Comparison of ENCODE assay signal across 11 mouse cellular contexts in the genomic region with DNA sequence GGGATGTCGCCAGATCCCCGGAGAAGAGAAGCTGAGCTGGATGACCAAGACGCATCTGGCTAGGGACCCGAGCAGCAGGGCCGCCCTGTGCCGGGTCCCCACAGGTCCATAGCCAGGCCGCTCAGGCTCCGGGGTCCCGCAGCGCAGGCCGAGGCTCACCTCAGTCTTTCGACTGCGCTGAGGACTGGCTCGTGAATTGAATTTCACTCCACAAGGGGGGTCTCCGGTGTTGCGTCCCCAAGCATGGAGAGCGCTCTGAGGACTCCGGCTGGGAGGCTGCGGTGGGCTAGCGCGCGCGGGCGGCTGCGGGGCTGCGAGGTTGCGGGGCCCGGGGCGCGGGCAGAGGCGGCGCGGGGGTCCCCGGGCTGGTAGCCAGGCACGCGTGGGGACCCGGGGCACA. TPM values are rescaled to one million over a fixed set of nuclear protein-coding genes. Genes with fewer than 3 reads are reported as not detected.
DNase-seq lines count a peak whose midpoint lies in the region; ATAC-seq and TF ChIP-seq lines count a peak whose summit lies in the region.
"Had no signal": no experiment of that assay in that cellular context is flagged by ENCODE, and none has a peak within 500 bp of the region (broad histone marks: within the 10 kb centered on the region; RNA-seq: fewer than 3 reads in every experiment).

No protein-coding gene starts in this region.

- H3K9me3 ChIP-seq in lung, embryonic 14.5 days (ENCODE audit: low read depth, low read length) = no peaks in the 10 kb centered on the region
- no peaks in the 10 kb centered on the region for H3K9me3 ChIP-seq in forebrain, embryonic 13.5 days (replicated peaks)
- H3K9me3 ChIP-seq in limb, embryonic 10.5 days (replicated peaks) = no peaks in the 10 kb centered on the region
- H3K9me3 ChIP-seq in stomach, embryonic 14.5 days (ENCODE audit: control insufficient read depth, low read depth, low read length) = no peaks in the 10 kb centered on the region
- H3K9me3 ChIP-seq: liver, embryonic 15.5 days had no signal

- peaks cover 42% of the 10 kb centered on the region for H3K27me3 ChIP-seq in lung, embryonic 14.5 days (ENCODE audit: insufficient read depth, low read length)
- H3K27me3 ChIP-seq in forebrain, embryonic 13.5 days = peaks cover 63% of the 10 kb centered on the region
- peaks cover 79% of the 10 kb centered on the region for H3K27me3 ChIP-seq in limb, embryonic 10.5 days (ENCODE audit: low read depth, poor library complexity, severe bottlenecking)
- peaks cover 35% of the 10 kb centered on the region for H3K27me3 ChIP-seq in stomach, embryonic 14.5 days (ENCODE audit: control insufficient read depth, insufficient read depth, low read length)
- H3K27me3 ChIP-seq: Patski had no signal

- no peak overlapping the region for H3K27ac ChIP-seq in lung, embryonic 14.5 days (ENCODE audit: low read depth)
- H3K27ac ChIP-seq in forebrain, embryonic 13.5 days = no peak overlapping the region
- peak overlapping the region; percentile 64 for H3K27ac ChIP-seq in limb, embryonic 10.5 days
- no peak overlapping the region for H3K27ac ChIP-seq in stomach, embryonic 14.5 days (ENCODE audit: low read length)
- H3K27ac ChIP-seq: liver, embryonic 15.5 days had no signal

- peak overlapping the region; percentile 50 for H3K4me3 ChIP-seq in lung, embryonic 14.5 days (ENCODE audit: low read depth, low read length)
- H3K4me3 ChIP-seq in forebrain, embryonic 13.5 days = peak overlapping the region; percentile 49
- peak overlapping the region; percentile 61 for H3K4me3 ChIP-seq in limb, embryonic 10.5 days
- H3K4me3 ChIP-seq in stomach, embryonic 14.5 days (ENCODE audit: low read depth, low read length) = peak overlapping the region; percentile 25
- H3K4me3 ChIP-seq: liver, embryonic 15.5 days had no signal

- WGBS in lung, embryonic 14.5 days = 2% methylated on average over 37 of the region's 37 CpGs
- under 1% methylated on average over 29 of the region's 37 CpGs for WGBS in forebrain, embryonic 13.5 days
- WGBS in limb, embryonic 10.5 days = under 1% methylated on average over 32 of the region's 37 CpGs
- 1% methylated on average over 32 of the region's 37 CpGs for WGBS in stomach, embryonic 14.5 days

- 0 out of 2 replicates have a peak, but pooled peaks have one; percentile 14 for ATAC-seq in lung, embryonic 14.5 days (ENCODE audit: insufficient read depth)
- ATAC-seq in forebrain, embryonic 13.5 days = no peak
- ATAC-seq in stomach, embryonic 14.5 days (ENCODE audit: insufficient number of reproducible peaks, insufficient read depth, low FRiP score, low read depth) = 0 out of 2 replicates have a peak, but pooled peaks have one; percentile 6
- ATAC-seq: Patski had no signal

- TF ChIP-seq CTCF in lung, embryonic 14.5 days (IDR thresholded peaks at IDR 0.05; ENCODE audit: low read depth) = no peak

- DNase-seq in lung, embryonic 14.5 days = no peak
- DNase-seq in lung, postnatal 25 days (ENCODE audit: low spot score) = no peak
- peak; percentile 52 for DNase-seq in limb, embryonic 10.5 days (ENCODE audit: low spot score)
- no peak for DNase-seq in layer of hippocampus, adult 18-20 months (ENCODE audit: low spot score in 2 of 2)
- no peak for DNase-seq in gastrocnemius, postnatal 4 days (ENCODE audit: low spot score in 2 of 2)
- DNase-seq: cerebellum, adult 11 months had no signal

- peak overlapping the region; percentile 67 for H3K4me2 ChIP-seq in lung, embryonic 14.5 days
- peak overlapping the region; percentile 82 for H3K4me2 ChIP-seq in forebrain, embryonic 13.5 days
- H3K4me2 ChIP-seq in stomach, embryonic 14.5 days (replicated peaks; ENCODE audit: low read depth, low read length) = peak overlapping the region; percentile 50
- H3K4me2 ChIP-seq: liver, embryonic 15.5 days had no signal

- no peaks in the 10 kb centered on the region for H3K4me1 ChIP-seq in lung, embryonic 14.5 days (ENCODE audit: insufficient read depth)
- H3K4me1 ChIP-seq in forebrain, embryonic 13.5 days = peaks cover 12% of the 10 kb centered on the region
- H3K4me1 ChIP-seq in limb, embryonic 10.5 days = peaks cover 16% of the 10 kb centered on the region
- H3K4me1 ChIP-seq in stomach, embryonic 14.5 days (ENCODE audit: control insufficient read depth, insufficient read depth, low read length) = no peaks in the 10 kb centered on the region
- H3K4me1 ChIP-seq: liver, embryonic 15.5 days had no signal

- peak overlapping the region; percentile 51 for H3K9ac ChIP-seq in lung, embryonic 14.5 days
- peak overlapping the region; percentile 63 for H3K9ac ChIP-seq in forebrain, embryonic 13.5 days
- no peak overlapping the region for H3K9ac ChIP-seq in stomach, embryonic 14.5 days (replicated peaks; ENCODE audit: low read depth, low read length)
- H3K9ac ChIP-seq: liver, embryonic 15.5 days had no signal

- no peaks in the 10 kb centered on the region for H3K36me3 ChIP-seq in lung, embryonic 14.5 days (ENCODE audit: insufficient read depth)
- no peaks in the 10 kb centered on the region for H3K36me3 ChIP-seq in forebrain, embryonic 13.5 days (ENCODE audit: poor library complexity, severe bottlenecking)
- H3K36me3 ChIP-seq in limb, embryonic 10.5 days = no peaks in the 10 kb centered on the region
- no peaks in the 10 kb centered on the region for H3K36me3 ChIP-seq in stomach, embryonic 14.5 days (ENCODE audit: control insufficient read depth, insufficient read depth, low read length)
- H3K36me3 ChIP-seq: liver, embryonic 15.5 days had no signal

RNA-seq across cellular contexts. Expression of a gene that starts 0.5 kb away (rescaled TPM):
- polyA plus RNA-seq in lung, embryonic 14.5 days (2014; fragmentation: Nextera tagmentation; extraction: Ambion mirVana) = 2.6 and 3.3 TPM in 2 replicates
- polyA plus RNA-seq in forebrain, embryonic 13.5 days (2015; fragmentation: Nextera tagmentation; extraction: Ambion mirVana) = 0.57 TPM in 2 replicates
- 0.79 and 1.2 TPM in 2 replicates for polyA plus RNA-seq in limb, embryonic 10.5 days (2016; fragmentation: Nextera tagmentation; extraction: Ambion mirVana)
- polyA plus RNA-seq in stomach, embryonic 14.5 days (2014; fragmentation: Nextera tagmentation; extraction: Ambion mirVana) = 0.11 and 0.19 TPM in 2 replicates
- total RNA-seq in layer of hippocampus, adult 18-20 months (2021) = 10 to 100 TPM; 20.0 to 20.1 TPM
- total RNA-seq in gastrocnemius, postnatal 4 days (2021) = under 1 TPM; 0.12 to 0.18 TPM
- total RNA-seq: heart, adult 8-10 months had no signal
- polyA plus RNA-seq: liver, embryonic 15.5 days; Patski had no signal
